Comparison of ENCODE assay signal across 7 mouse cellular contexts in genomic region chrX:68821059-68821458, GRCm38 (mm10). TPM values are rescaled to one million over a fixed set of nuclear protein-coding genes. Genes with fewer than 3 reads are reported as not detected.
A peak's percentile ranks its signal among the peaks of the same experiment; 100 is the strongest.
DNase-seq lines count a peak whose midpoint lies in the region; ATAC-seq lines count a peak whose summit lies in the region.
"Not testable (repeated sequence)": the region's sequence is repeated elsewhere in the genome, so short reads cannot be mapped to it uniquely, and the experiment has no call there.

TSS of gene Gm14698 (plus strand) at chrX:68821093.

- H3K4me2 ChIP-seq in heart, embryonic 11.5 days, result peak within 1 kb of the TSS; percentile 45
- peak within 1 kb of the TSS; percentile 43 for H3K4me2 ChIP-seq in limb, embryonic 12.5 days

- not testable (repeated sequence) for H3K9ac ChIP-seq in heart, embryonic 11.5 days (ENCODE audit: low read depth, low read length); limb, embryonic 12.5 days (replicated peaks)

- not testable (repeated sequence) for H3K36me3 ChIP-seq in heart, embryonic 11.5 days (ENCODE audit: control insufficient read depth, insufficient read depth, low read length); limb, embryonic 12.5 days

- 11% methylated on average over 19 of the region's 36 CpGs for WGBS in heart, embryonic 11.5 days (ENCODE audit: insufficient replicate concordance)
- WGBS in limb, embryonic 12.5 days, result 23% methylated on average over 26 of the region's 36 CpGs

- peak; percentile 80 for ATAC-seq in erythroblast, adult 5-6 weeks (replicated peaks; ENCODE audit: low FRiP score, poor library complexity, severe bottlenecking)
- 0 out of 2 replicates have a peak, but pooled peaks have one; percentile 57 for ATAC-seq in heart, embryonic 11.5 days (replicated peaks; ENCODE audit: insufficient number of reproducible peaks, low FRiP score, low TSS enrichment)
- peak; percentile 58 for ATAC-seq in inflammation-experienced regulatory T-cells, adult 6 months
- ATAC-seq in limb, embryonic 12.5 days (ENCODE audit: insufficient number of reproducible peaks, insufficient read depth, low FRiP score, low TSS enrichment, low read depth), result 0 out of 2 replicates have a peak, but pooled peaks have one; percentile 59
- ATAC-seq in megakaryocyte, adult 5-6 weeks (ENCODE audit: poor library complexity, severe bottlenecking), result peak; percentile 66; the same call in 1 of the 2 replicates

- not testable (repeated sequence) for H3K9me3 ChIP-seq in heart, embryonic 11.5 days (replicated peaks; ENCODE audit: control insufficient read depth, low read length); limb, embryonic 12.5 days

- not testable (repeated sequence) for H3K27me3 ChIP-seq in heart, embryonic 11.5 days (ENCODE audit: control insufficient read depth, insufficient read depth, low read length); limb, embryonic 12.5 days

- peak; percentile 7 for DNase-seq in cerebellum, adult 11-12 months
- peak; percentile 5 for DNase-seq in ovary, postnatal 36 days (ENCODE audit: low spot score)

- peak within 1 kb of the TSS; percentile 23 for H3K4me3 ChIP-seq in heart, embryonic 11.5 days (ENCODE audit: low read depth, low read length)
- peak within 1 kb of the TSS; percentile 31 for H3K4me3 ChIP-seq in limb, embryonic 12.5 days (replicated peaks)

- H3K27ac ChIP-seq in heart, embryonic 11.5 days (ENCODE audit: low read depth, low read length); limb, embryonic 12.5 days: not testable (repeated sequence)

- not testable (repeated sequence) for H3K4me1 ChIP-seq in heart, embryonic 11.5 days (ENCODE audit: control insufficient read depth, insufficient read depth, low read length); limb, embryonic 12.5 days (replicated peaks)

RNA-seq across cellular contexts. Expression of gene Gm14698, which starts in this region (rescaled TPM):
- 2.7 TPM in 1 of 2 replicates, not detected in the other for total RNA-seq in erythroblast, adult 5-6 weeks (2015; ENCODE audit: low replicate concordance)
- 0.26 and 0.56 TPM in 2 replicates for total RNA-seq in erythroblast, adult 5-6 weeks (2017; ENCODE audit: low replicate concordance)
- 3.8 and 6.6 TPM in 2 replicates for polyA plus RNA-seq in heart, embryonic 11.5 days (2014; fragmentation: Nextera tagmentation; extraction: Ambion mirVana)
- polyA plus RNA-seq in inflammation-experienced regulatory T-cells, adult 6 months (2017; shearing (Covaris generic)), result 1 to 10 TPM; 2.9 to 4.1 (median 2.9) TPM
- polyA plus RNA-seq in limb, embryonic 12.5 days (2016; fragmentation: Nextera tagmentation; extraction: Ambion mirVana), result 4.2 TPM in 2 replicates
- total RNA-seq in megakaryocyte, adult 5-6 weeks (2015), result 3.7 and 6.7 TPM in 2 replicates
- 1.9 and 4.3 TPM in 2 replicates for total RNA-seq in megakaryocyte, adult 5-6 weeks (2017)
